Mouse (Mus musculus): ENCODE results near the gene Vps37c. TPM values are rescaled to one million over a fixed set of nuclear protein-coding genes. Genes with fewer than 3 reads are reported as not detected.

Vps37c gene
- polyA plus RNA-seq, 1 experiment, result 23.1 TPM

- Histone ChIP-seq H3K27ac (ENCODE audit: insufficient read depth, low read length) (no peak overlapping the region), H3K4me1 (ENCODE audit: control insufficient read depth, insufficient read depth, low read length) (peaks cover 7% of the 10 kb centered on the region), H3K4me3 (ENCODE audit: insufficient read depth, low read length) (no peak overlapping the region)
- TF ChIP-seq POLR2A (IDR thresholded peaks at IDR 0.05; ENCODE audit: extremely low read depth, insufficient read depth, low read length) (no peak), CTCF (IDR thresholded peaks at IDR 0.05; ENCODE audit: extremely low read depth, insufficient read depth, low read length) (no peak)
Observed at GRCm38 (mm10) chr19:10757526-10757925, 69.0 kb downstream of the Vps37c start.

GRCm38 (mm10) chr19:10758708-10759107 is 70.2 kb downstream of the Vps37c start:
- TF ChIP-seq POLR2A (IDR thresholded peaks at IDR 0.05; ENCODE audit: extremely low read depth, insufficient read depth, low read length), result no peak
- TF ChIP-seq CTCF (IDR thresholded peaks at IDR 0.05; ENCODE audit: extremely low read depth, insufficient read depth, low read length), result no peak
- H3K27ac ChIP-seq (ENCODE audit: insufficient read depth, low read length), result no peak overlapping the region
- no peak overlapping the region for H3K4me3 ChIP-seq (ENCODE audit: insufficient read depth, low read length)
- H3K4me1 ChIP-seq (ENCODE audit: control insufficient read depth, insufficient read depth, low read length), result peaks cover 7% of the 10 kb centered on the region

GRCm38 (mm10) chr19:10759525-10759924 is 71.0 kb downstream of the Vps37c start:
- peaks cover 7% of the 10 kb centered on the region for H3K4me1 ChIP-seq (ENCODE audit: control insufficient read depth, insufficient read depth, low read length)
- no peak overlapping the region for H3K4me3 ChIP-seq (ENCODE audit: insufficient read depth, low read length)
- TF ChIP-seq CTCF (IDR thresholded peaks at IDR 0.05; ENCODE audit: extremely low read depth, insufficient read depth, low read length) (no peak), POLR2A (IDR thresholded peaks at IDR 0.05; ENCODE audit: extremely low read depth, insufficient read depth, low read length) (no peak)
- no peak overlapping the region for H3K27ac ChIP-seq (ENCODE audit: insufficient read depth, low read length)

- Histone ChIP-seq H3K4me1 (ENCODE audit: control insufficient read depth, insufficient read depth, low read length) (peaks cover 7% of the 10 kb centered on the region), H3K27ac (ENCODE audit: insufficient read depth, low read length) (no peak overlapping the region), H3K4me3 (ENCODE audit: insufficient read depth, low read length) (no peak overlapping the region)
- no peak for TF ChIP-seq CTCF (IDR thresholded peaks at IDR 0.05; ENCODE audit: extremely low read depth, insufficient read depth, low read length)
- no peak for TF ChIP-seq POLR2A (IDR thresholded peaks at IDR 0.05; ENCODE audit: extremely low read depth, insufficient read depth, low read length)
Observed at GRCm38 (mm10) chr19:10759983-10760831, 71.7 kb downstream of the Vps37c start.

- Histone ChIP-seq H3K27ac (ENCODE audit: insufficient read depth, low read length) (no peak overlapping the region), H3K4me1 (ENCODE audit: control insufficient read depth, insufficient read depth, low read length) (peaks cover 7% of the 10 kb centered on the region), H3K4me3 (ENCODE audit: insufficient read depth, low read length) (no peak overlapping the region)
- TF ChIP-seq POLR2A (IDR thresholded peaks at IDR 0.05; ENCODE audit: extremely low read depth, insufficient read depth, low read length), result no peak
- TF ChIP-seq CTCF (IDR thresholded peaks at IDR 0.05; ENCODE audit: extremely low read depth, insufficient read depth, low read length), result no peak
Observed at GRCm38 (mm10) chr19:10761794-10762415, 73.4 kb downstream of the Vps37c start.

- H3K4me3 ChIP-seq (ENCODE audit: insufficient read depth, low read length), result no peak overlapping the region
- H3K27ac ChIP-seq (ENCODE audit: insufficient read depth, low read length), result no peak overlapping the region
- TF ChIP-seq CTCF (IDR thresholded peaks at IDR 0.05; ENCODE audit: extremely low read depth, insufficient read depth, low read length), result no peak
- TF ChIP-seq POLR2A (IDR thresholded peaks at IDR 0.05; ENCODE audit: extremely low read depth, insufficient read depth, low read length), result no peak
- peaks cover 7% of the 10 kb centered on the region for H3K4me1 ChIP-seq (ENCODE audit: control insufficient read depth, insufficient read depth, low read length)
Observed at GRCm38 (mm10) chr19:10762468-10762867, 73.9 kb downstream of the Vps37c start.

- Histone ChIP-seq H3K27ac (ENCODE audit: insufficient read depth, low read length) (no peak overlapping the region), H3K4me3 (ENCODE audit: insufficient read depth, low read length) (no peak overlapping the region), H3K4me1 (ENCODE audit: control insufficient read depth, insufficient read depth, low read length) (peaks cover 7% of the 10 kb centered on the region)
- TF ChIP-seq CTCF (IDR thresholded peaks at IDR 0.05; ENCODE audit: extremely low read depth, insufficient read depth, low read length), result no peak
- no peak for TF ChIP-seq POLR2A (IDR thresholded peaks at IDR 0.05; ENCODE audit: extremely low read depth, insufficient read depth, low read length)
Observed at GRCm38 (mm10) chr19:10763381-10764031, 75.0 kb downstream of the Vps37c start.

Other genes with a start within 250 kb of the Vps37c start
- 9.5 and 24.2 TPM in 2 replicates for gene Lrrc10b, start 231.3 kb upstream of the Vps37c start, polyA plus RNA-seq (2012; rRNA removed)
- gene Ppp1r32, start 205.8 kb upstream of the Vps37c start, polyA plus RNA-seq (2012; rRNA removed), result 1.4 and 2.5 TPM in 2 replicates
- 79.6 and 83.0 TPM in 2 replicates for gene Cpsf7, start 163.5 kb upstream of the Vps37c start, polyA plus RNA-seq (2012; rRNA removed)
- 61.8 and 65.1 TPM in 2 replicates for gene Sdhaf2, start 162.6 kb upstream of the Vps37c start, polyA plus RNA-seq (2012; rRNA removed)
- gene Tmem216, start 132.5 kb upstream of the Vps37c start, polyA plus RNA-seq (2012; rRNA removed), result 21.7 TPM in 2 replicates
- 15.1 and 15.5 TPM in 2 replicates for gene Cyb561a3, start 111.6 kb upstream of the Vps37c start, polyA plus RNA-seq (2012; rRNA removed)
- gene Tmem138, start 111.4 kb upstream of the Vps37c start, polyA plus RNA-seq (2012; rRNA removed), result 19.1 and 20.1 TPM in 2 replicates
- gene Ddb1, start 83.4 kb upstream of the Vps37c start, polyA plus RNA-seq (2012; rRNA removed), result 120 and 123 TPM in 2 replicates
- 16.4 and 17.3 TPM in 2 replicates for gene Tkfc, start 83.1 kb upstream of the Vps37c start, polyA plus RNA-seq (2012; rRNA removed)
- 0.68 and 0.81 TPM in 2 replicates for gene Vwce, start 54.5 kb upstream of the Vps37c start, polyA plus RNA-seq (2012; rRNA removed)
- gene Pga5, start 10.7 kb upstream of the Vps37c start, polyA plus RNA-seq (2012; rRNA removed), result not detected in 2 replicates
- 0.08 TPM in 2 replicates for gene Cd5, start 50.3 kb downstream of the Vps37c start, polyA plus RNA-seq (2012; rRNA removed)
- 5.8 and 6.0 TPM in 2 replicates for gene Cd6, start 141.3 kb downstream of the Vps37c start, polyA plus RNA-seq (2012; rRNA removed)
- 1.3 and 2.3 TPM in 2 replicates for gene Slc15a3, start 151.0 kb downstream of the Vps37c start, polyA plus RNA-seq (2012; rRNA removed)
- gene Tmem132a, start 181.2 kb downstream of the Vps37c start, polyA plus RNA-seq (2012; rRNA removed), result 200 and 216 TPM in 2 replicates
- gene Tmem109, start 193.3 kb downstream of the Vps37c start, polyA plus RNA-seq (2012; rRNA removed), result 61.9 and 63.5 TPM in 2 replicates
- gene Prpf19, start 206.5 kb downstream of the Vps37c start, polyA plus RNA-seq (2012; rRNA removed), result 219 and 221 TPM in 2 replicates
- gene Zp1, start 231.9 kb downstream of the Vps37c start, polyA plus RNA-seq (2012; rRNA removed), result not detected in 2 replicates
- gene Ptgdr2, start 248.4 kb downstream of the Vps37c start, polyA plus RNA-seq (2012; rRNA removed), result 0.11 and 0.21 TPM in 2 replicates